Mouse (Mus musculus) testis, adult 2 months (tissue): ENCODE measurements around the gene Atxn1.

ENCODE experiments used
- CTCF ChIP-seq: fragments of 200-500 bp; IDR thresholded peaks from 2 replicates; pipeline ENCODE4 v1.5.1; 2012; ENCODE audit warnings: low read depth, mild to moderate bottlenecking, inconsistent platforms, low read length, moderate library complexity; ENCODE audit not compliant: control insufficient read depth, insufficient read depth, insufficient replicate concordance
- POLR2A ChIP-seq: fragments of 200-500 bp; IDR thresholded peaks from 2 replicates; pipeline ENCODE4 v1.6.1; 2012; ENCODE audit warnings: low read depth, mild to moderate bottlenecking, inconsistent platforms, low read length, moderate library complexity; ENCODE audit not compliant: control insufficient read depth

DNA sequence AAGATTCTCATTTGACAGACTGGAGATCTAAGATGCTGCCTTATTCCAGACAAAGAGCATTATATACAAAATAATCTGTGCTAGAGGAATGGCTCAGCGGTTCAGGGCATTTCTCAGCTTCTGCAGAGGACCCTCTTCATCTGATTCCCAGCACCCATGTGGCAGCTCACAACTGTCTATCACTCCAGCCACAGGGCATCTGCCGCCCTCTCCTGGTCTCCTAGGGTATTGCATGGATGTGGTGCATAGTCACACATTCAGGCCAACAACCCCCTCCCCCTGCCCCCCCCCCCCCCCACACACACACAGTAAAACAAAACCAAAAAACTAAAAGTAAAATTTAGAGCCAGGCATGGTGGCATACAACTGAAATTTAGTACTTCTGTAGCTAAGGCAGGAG is 130.5 kb downstream of the Atxn1 start:
- no peak for TF ChIP-seq POLR2A
- TF ChIP-seq CTCF: peak; percentile 73; the same call in 1 of the 2 replicates
